Mouse (Mus musculus) myocyte (in vitro differentiated cells): Measurements from ENCODE around the gene Prr12. TPM values are rescaled to one million over a fixed set of nuclear protein-coding genes. Genes with fewer than 3 reads are reported as not detected.

ENCODE experiments used
- H3K27me3 ChIP-seq: one replicate; pipeline ENCODE4 v1.6.1; 2011; ENCODE audit not compliant: control insufficient read depth, insufficient read depth, insufficient read length
- H3K36me3 ChIP-seq: one replicate; pipeline ENCODE4 v1.6.1; 2011; ENCODE audit not compliant: control insufficient read depth, insufficient read depth
- H3K4me2 ChIP-seq: one replicate; pipeline ENCODE4 v1.6.1; 2011; ENCODE audit warnings: low read depth, control low read depth
- H3K4me3 ChIP-seq: one replicate; pipeline ENCODE4 v1.5.1; 2011; ENCODE audit warnings: mild to moderate bottlenecking, control low read depth, moderate library complexity
- H3K79me2 ChIP-seq: one replicate; pipeline ENCODE4 v1.6.1; 2011; ENCODE audit not compliant: control insufficient read depth, insufficient read depth
- H3ac ChIP-seq: one replicate; pipeline ENCODE4 v1.6.1; 2011; ENCODE audit not compliant: control insufficient read depth, insufficient read length
- CEBPB ChIP-seq: IDR thresholded peaks from 2 replicates; pipeline ENCODE4 v1.6.1; 2011; ENCODE audit warnings: mild to moderate bottlenecking, moderate library complexity; ENCODE audit not compliant: poor library complexity, insufficient read depth, severe bottlenecking
- E2F4 ChIP-seq: IDR thresholded peaks from one replicate; pipeline ENCODE4 v1.6.1; 2011; ENCODE audit warnings: mild to moderate bottlenecking, control low read depth, moderate library complexity; ENCODE audit not compliant: insufficient read depth
- MAX ChIP-seq: IDR thresholded peaks from one replicate; pipeline ENCODE4 v1.6.1; 2011; ENCODE audit warnings: low read depth, mild to moderate bottlenecking, control low read depth
- MYOD1 ChIP-seq, 3 experiments: IDR thresholded peaks; one replicate each; pipeline ENCODE4 v1.6.1; 2011; ENCODE audit warnings: control low read depth in 2 of 3, low read depth in 2 of 3, mild to moderate bottlenecking in 2 of 3, moderate library complexity in 1 of 3; ENCODE audit not compliant: insufficient read length in 2 of 3, control insufficient read depth in 1 of 3
- MYOG ChIP-seq, 3 experiments: IDR thresholded peaks; one replicate each; pipeline ENCODE4 v1.6.1; 2011; ENCODE audit warnings: control low read depth in 2 of 3, low read depth in 2 of 3, mild to moderate bottlenecking in 2 of 3; ENCODE audit not compliant: insufficient read length in 2 of 3, control insufficient read depth in 1 of 3, insufficient read depth in 1 of 3
- POLR2A ChIP-seq: IDR thresholded peaks from one replicate; pipeline ENCODE4 v1.6.1; 2011; ENCODE audit warnings: low read depth, mild to moderate bottlenecking, control low read depth, moderate library complexity; ENCODE audit not compliant: insufficient read length
- POLR2AphosphoS2 ChIP-seq: IDR thresholded peaks from one replicate; pipeline ENCODE4 v1.6.1; 2011; ENCODE audit warnings: low read depth, control low read depth; ENCODE audit not compliant: insufficient read length
- REST ChIP-seq: IDR thresholded peaks from one replicate; pipeline ENCODE4 v1.6.1; 2011; ENCODE audit warnings: mild to moderate bottlenecking, control low read depth, moderate library complexity; ENCODE audit not compliant: insufficient read depth, insufficient read length
- SRF ChIP-seq: IDR thresholded peaks from one replicate; pipeline ENCODE4 v1.6.1; 2011; ENCODE audit warnings: low read depth; ENCODE audit not compliant: control insufficient read depth, insufficient read length
- TCF12 ChIP-seq: IDR thresholded peaks from one replicate; pipeline ENCODE4 v1.6.1; 2011; ENCODE audit warnings: mild to moderate bottlenecking, control low read depth; ENCODE audit not compliant: poor library complexity, insufficient read depth, severe bottlenecking
- TCF3 ChIP-seq: IDR thresholded peaks from one replicate; pipeline ENCODE4 v1.6.1; 2011; ENCODE audit warnings: low read depth, control low read depth; ENCODE audit not compliant: insufficient read length
- USF1 ChIP-seq: IDR thresholded peaks from one replicate; pipeline ENCODE4 v1.6.1; 2011; ENCODE audit warnings: low read depth, mild to moderate bottlenecking, control low read depth, moderate library complexity
- polyA plus RNA-seq: library from polyadenylated mRNA; unstranded; fragments of >200 nt; fragmentation: generic; extraction: Trizol; gene quantifications from one replicate; pipeline ENCODE4 v1.2.1, GENCODE M21; 2012; ENCODE audit warnings: missing spikeins

Prr12 gene
- polyA plus RNA-seq, 1 experiment = 10.2 TPM

GRCm38 (mm10) chr7:45035631-45036030 lies 17.1 kb downstream of the Prr12 start:
- Histone ChIP-seq H3K36me3 (peaks cover 11% of the 10 kb centered on the region), H3K4me2 (peak overlapping the region; percentile 3), H3K27me3 (no peaks in the 10 kb centered on the region), H3K4me3 (no peak overlapping the region), H3ac (no peak overlapping the region), H3K79me2 (peaks cover 4% of the 10 kb centered on the region)
- TF ChIP-seq POLR2A (no peak), TCF3 (no peak), USF1 (no peak), E2F4 (no peak), TCF12 (no peak), POLR2AphosphoS2 (no peak), MYOG (IDR thresholded peaks at IDR 0.05; ENCODE audit: control insufficient read depth in 1 of 3, insufficient read depth in 1 of 3, insufficient read length in 2 of 3, low read depth in 2 of 3) (no peak), MYOD1 (IDR thresholded peaks at IDR 0.05; ENCODE audit: control insufficient read depth in 1 of 3, insufficient read length in 2 of 3, low read depth in 2 of 3) (no peak), CEBPB (no peak), REST (no peak)

GRCm38 (mm10) chr7:45033722-45034359 lies 18.8 kb downstream of the Prr12 start:
- TF ChIP-seq USF1 (no peak), CEBPB (no peak), SRF (no peak), POLR2AphosphoS2 (no peak), E2F4 (no peak), POLR2A (no peak), MYOG (IDR thresholded peaks at IDR 0.05; ENCODE audit: control insufficient read depth in 1 of 3, insufficient read depth in 1 of 3, insufficient read length in 2 of 3, low read depth in 2 of 3) (no peak), MYOD1 (IDR thresholded peaks at IDR 0.05; ENCODE audit: control insufficient read depth in 1 of 3, insufficient read length in 2 of 3, low read depth in 2 of 3) (no peak), MAX (no peak), TCF3 (no peak), TCF12 (no peak), REST (no peak)
- no peak overlapping the region for H3K4me2 ChIP-seq
- peaks cover 11% of the 10 kb centered on the region for H3K36me3 ChIP-seq
- peaks cover 4% of the 10 kb centered on the region for H3K79me2 ChIP-seq
- H3K4me3 ChIP-seq = no peak overlapping the region
- H3K27me3 ChIP-seq = no peaks in the 10 kb centered on the region
- H3ac ChIP-seq = no peak overlapping the region

DNA sequence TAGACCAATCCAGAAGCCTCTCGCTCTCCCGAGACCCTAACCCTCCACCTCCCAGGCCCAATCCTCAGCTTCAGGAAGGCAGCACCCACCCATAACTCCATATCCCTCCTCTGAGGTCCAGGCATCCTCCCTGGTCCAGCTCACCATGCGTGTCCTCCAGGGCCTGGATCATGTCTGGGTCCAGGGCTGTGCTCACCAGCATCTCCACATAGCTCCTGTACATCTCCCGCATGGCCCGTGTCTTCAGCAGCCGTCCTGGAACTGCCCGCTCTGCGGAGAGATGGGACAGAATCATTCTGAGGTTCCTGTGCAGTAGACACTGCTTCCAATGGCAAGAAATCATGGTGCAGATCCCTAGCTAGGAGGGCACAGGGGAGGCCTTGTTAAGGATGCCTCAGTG lies 21.8 kb downstream of the Prr12 start:
- Histone ChIP-seq H3ac (no peak overlapping the region), H3K4me2 (no peak overlapping the region)

DNA sequence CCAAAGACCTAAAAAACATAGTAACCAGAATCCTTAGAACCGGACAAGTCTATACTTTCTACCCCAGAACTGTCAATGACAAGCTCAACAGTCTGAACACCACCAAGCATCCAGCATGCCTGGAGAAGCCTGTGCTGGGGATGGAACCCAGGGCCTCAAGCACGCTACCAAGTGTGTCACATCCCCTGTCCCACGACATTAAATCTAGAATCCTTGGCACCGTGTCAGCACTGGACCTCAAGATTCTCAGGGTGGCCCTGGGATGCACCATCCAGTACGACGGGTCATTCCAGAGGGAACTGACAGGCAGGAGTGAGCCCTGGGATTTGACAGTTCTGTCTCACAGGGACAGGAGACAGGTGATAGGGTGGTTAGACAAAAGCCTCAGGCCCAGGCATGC lies 22.7 kb downstream of the Prr12 start:
- Histone ChIP-seq H3K79me2 (no peaks in the 10 kb centered on the region), H3K4me3 (no peak overlapping the region), H3K4me2 (no peak overlapping the region), H3K27me3 (no peaks in the 10 kb centered on the region), H3ac (no peak overlapping the region), H3K36me3 (peaks cover 2% of the 10 kb centered on the region)
- no peak for TF ChIP-seq TCF12
- TF ChIP-seq SRF = no peak

More for the DNA sequence above, 21.8 kb downstream of the Prr12 start:
- TF ChIP-seq TCF3 (no peak), SRF (no peak), CEBPB (no peak), TCF12 (no peak), REST (no peak), POLR2A (no peak), USF1 (no peak)
- H3K79me2 ChIP-seq = no peaks in the 10 kb centered on the region
- no peak overlapping the region for H3K4me3 ChIP-seq
- H3K36me3 ChIP-seq = peaks cover 3% of the 10 kb centered on the region
- no peaks in the 10 kb centered on the region for H3K27me3 ChIP-seq

- Histone ChIP-seq H3K79me2 (no peaks in the 10 kb centered on the region), H3K36me3 (no peaks in the 10 kb centered on the region), H3ac (no peak overlapping the region), H3K27me3 (no peaks in the 10 kb centered on the region), H3K4me3 (no peak overlapping the region), H3K4me2 (no peak overlapping the region)
- no peak for TF ChIP-seq SRF
- TF ChIP-seq TCF3 = no peak
- peak in 1 of 3 experiments; percentile 49 for TF ChIP-seq MYOD1 (IDR thresholded peaks at IDR 0.05; ENCODE audit: control insufficient read depth in 1 of 3, insufficient read length in 2 of 3, low read depth in 2 of 3)
- no peak for TF ChIP-seq TCF12
- no peak for TF ChIP-seq USF1
- TF ChIP-seq CEBPB = no peak
- TF ChIP-seq MAX = no peak
- no peak for TF ChIP-seq POLR2AphosphoS2
- TF ChIP-seq REST = no peak
- peak in 1 of 3 experiments; percentile 31 for TF ChIP-seq MYOG (IDR thresholded peaks at IDR 0.05; ENCODE audit: control insufficient read depth in 1 of 3, insufficient read depth in 1 of 3, insufficient read length in 2 of 3, low read depth in 2 of 3)
- TF ChIP-seq E2F4 = no peak
- TF ChIP-seq POLR2A = no peak
Measured at GRCm38 (mm10) chr7:45028351-45028750, 24.3 kb downstream of the Prr12 start.
